Mouse (Mus musculus) erythroblast, embryonic 14.5 days (primary cell): ENCODE data around the gene Rftn1. TPM values are rescaled to one million over a fixed set of nuclear protein-coding genes. Genes with fewer than 3 reads are reported as not detected.

Experiments used
- H3K27me3 ChIP-seq: 2 replicates; pipeline ENCODE4 v1.6.1; 2012; ENCODE audit warnings: inconsistent platforms; ENCODE audit not compliant: control insufficient read depth
- H3K36me3 ChIP-seq: 2 replicates; pipeline ENCODE4 v1.6.1; 2012; ENCODE audit warnings: mild to moderate bottlenecking, inconsistent platforms; ENCODE audit not compliant: control insufficient read depth
- H3K4me1 ChIP-seq: 2 replicates; pipeline ENCODE4 v1.6.1; 2012; ENCODE audit warnings: inconsistent platforms; ENCODE audit not compliant: control insufficient read depth
- H3K4me3 ChIP-seq: replicated peaks from 2 replicates; pipeline ENCODE3; 2012; ENCODE audit warnings: moderate library complexity, mild to moderate bottlenecking, inconsistent platforms
- H3K9me3 ChIP-seq: 2 replicates; pipeline ENCODE4 v1.6.1; 2012; ENCODE audit warnings: low read length, inconsistent platforms, mixed read lengths; ENCODE audit not compliant: control insufficient read depth
- GATA1 ChIP-seq: IDR thresholded peaks from 2 replicates; pipeline ENCODE4 v1.6.1; 2012; ENCODE audit warnings: low read length, inconsistent platforms, mixed read lengths
- TAL1 ChIP-seq: IDR thresholded peaks from 3 replicates; pipeline ENCODE4 v1.6.1; 2012; ENCODE audit warnings: low read length, inconsistent platforms, mixed read lengths
- polyA plus RNA-seq: library from polyadenylated mRNA; stranded (reverse); fragments of >175 nt; gene quantifications from 2 replicates; pipeline ENCODE4 v1.2.3, GENCODE M21; 2012

The Rftn1 gene
- polyA plus RNA-seq, 1 experiment = 0.10 TPM

GRCm38 (mm10) chr17:50067774-50068680 is 122.4 kb downstream of the Rftn1 start:
- no peak for TF ChIP-seq TAL1
- no peak for TF ChIP-seq GATA1
- Histone ChIP-seq H3K4me1 (peaks cover 43% of the 10 kb centered on the region), H3K27me3 (no peaks in the 10 kb centered on the region), H3K4me3 (no peak overlapping the region), H3K36me3 (no peaks in the 10 kb centered on the region), H3K9me3 (no peaks in the 10 kb centered on the region)

- peaks cover 43% of the 10 kb centered on the region for H3K4me1 ChIP-seq
- no peak overlapping the region for H3K4me3 ChIP-seq
- TF ChIP-seq TAL1 (no peak), GATA1 (no peak)
- no peaks in the 10 kb centered on the region for H3K36me3 ChIP-seq
- H3K27me3 ChIP-seq = no peaks in the 10 kb centered on the region
- H3K9me3 ChIP-seq = no peaks in the 10 kb centered on the region
Measured at GRCm38 (mm10) chr17:50066822-50067713, 123.4 kb downstream of the Rftn1 start.

- Histone ChIP-seq H3K9me3 (no peaks in the 10 kb centered on the region), H3K27me3 (no peaks in the 10 kb centered on the region), H3K4me1 (peaks cover 16% of the 10 kb centered on the region), H3K36me3 (no peaks in the 10 kb centered on the region), H3K4me3 (no peak overlapping the region)
- TF ChIP-seq TAL1 (no peak), GATA1 (no peak)
Measured at GRCm38 (mm10) chr17:50063832-50064627, 126.4 kb downstream of the Rftn1 start.

- TF ChIP-seq TAL1 (no peak), GATA1 (no peak)
Measured at GRCm38 (mm10) chr17:50062649-50063048, 127.8 kb downstream of the Rftn1 start.

GRCm38 (mm10) chr17:50061446-50061845 is 129.0 kb downstream of the Rftn1 start:
- Histone ChIP-seq H3K4me3 (no peak overlapping the region), H3K9me3 (no peaks in the 10 kb centered on the region), H3K36me3 (no peaks in the 10 kb centered on the region), H3K27me3 (no peaks in the 10 kb centered on the region), H3K4me1 (peaks cover 4% of the 10 kb centered on the region)
- TF ChIP-seq TAL1 = no peak
- TF ChIP-seq GATA1 = no peak

More at GRCm38 (mm10) chr17:50062649-50063048, 127.8 kb downstream of the Rftn1 start:
- Histone ChIP-seq H3K4me3 (no peak overlapping the region), H3K9me3 (no peaks in the 10 kb centered on the region), H3K27me3 (no peaks in the 10 kb centered on the region), H3K4me1 (peaks cover 4% of the 10 kb centered on the region), H3K36me3 (no peaks in the 10 kb centered on the region)

GRCm38 (mm10) chr17:50060220-50060619 is 130.3 kb downstream of the Rftn1 start:
- H3K9me3 ChIP-seq = no peaks in the 10 kb centered on the region
- H3K27me3 ChIP-seq = no peaks in the 10 kb centered on the region
- no peak for TF ChIP-seq TAL1
- TF ChIP-seq GATA1 = no peak
- H3K4me1 ChIP-seq = peaks cover 2% of the 10 kb centered on the region
- H3K36me3 ChIP-seq = no peaks in the 10 kb centered on the region
- H3K4me3 ChIP-seq = no peak overlapping the region

- H3K4me1 ChIP-seq = peaks cover 2% of the 10 kb centered on the region
- no peaks in the 10 kb centered on the region for H3K27me3 ChIP-seq
- H3K36me3 ChIP-seq = no peaks in the 10 kb centered on the region
- H3K9me3 ChIP-seq = no peaks in the 10 kb centered on the region
- TF ChIP-seq TAL1 (no peak), GATA1 (no peak)
- no peak overlapping the region for H3K4me3 ChIP-seq
Measured at GRCm38 (mm10) chr17:50059417-50059816, 131.1 kb downstream of the Rftn1 start.

- H3K4me1 ChIP-seq = peaks cover 9% of the 10 kb centered on the region
- no peak overlapping the region for H3K4me3 ChIP-seq
- TF ChIP-seq GATA1 = no peak
- no peak for TF ChIP-seq TAL1
- no peaks in the 10 kb centered on the region for H3K27me3 ChIP-seq
- H3K36me3 ChIP-seq = no peaks in the 10 kb centered on the region
- no peaks in the 10 kb centered on the region for H3K9me3 ChIP-seq
Measured at GRCm38 (mm10) chr17:50055154-50055756, 135.2 kb downstream of the Rftn1 start.
